24 mouse cellular contexts compared by ENCODE assay signal in the genomic region with DNA sequence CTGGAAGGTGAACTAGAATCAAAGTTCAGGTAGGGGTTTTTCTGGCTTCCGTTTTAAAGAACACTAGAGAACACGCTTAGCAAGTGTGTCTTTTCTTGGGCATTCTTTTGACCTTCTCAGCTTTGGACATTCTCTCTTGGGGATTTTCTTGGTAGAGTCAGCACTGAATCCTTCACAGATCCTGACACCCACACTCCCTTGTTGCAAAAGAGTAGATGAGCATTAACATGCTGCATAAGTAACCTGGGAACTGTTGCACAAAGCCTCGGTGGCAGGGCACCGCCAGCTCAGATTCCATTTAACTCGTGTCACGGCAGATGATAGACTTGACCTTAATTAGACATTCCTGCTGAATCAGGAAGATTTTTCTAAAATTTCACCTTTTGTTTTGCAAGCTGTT.
DNase-seq lines count a peak whose midpoint lies in the region; ATAC-seq lines count a peak whose summit lies in the region.
"Had no signal": no experiment of that assay in that cellular context is flagged by ENCODE, and none has a peak within 500 bp of the region (broad histone marks: within the 10 kb centered on the region; RNA-seq: fewer than 3 reads in every experiment).

No protein-coding gene starts in this region.

- no peak for DNase-seq in frontal cortex, postnatal 36 days (ENCODE audit: low spot score in 2 of 2)
- peak; percentile 35 for DNase-seq in Muller cell, postnatal 12 days (ENCODE audit: inconsistent ontology term)
- peak; percentile 96 for DNase-seq in fat pad, adult 2 months (ENCODE audit: extremely low read depth, low read depth, low spot score)
- DNase-seq in right cerebral cortex, postnatal 4 days = no peak
- DNase-seq in forebrain, embryonic 14.5 days (ENCODE audit: low spot score) = no peak
- DNase-seq: adrenal gland, adult 2 months; adrenal gland, postnatal 10 days; adrenal gland, postnatal 25 days; B cell, adult 2 months; cerebellum, adult 11-12 months; cerebellum, adult 2 months; cerebellum, adult 9-10 months; cerebellum, postnatal 10 days; cerebellum, postnatal 25 days; embryo, embryonic 11 days had no signal

- no peaks in the 10 kb centered on the region for H3K36me3 ChIP-seq in forebrain, embryonic 14.5 days (ENCODE audit: control insufficient read depth, insufficient read depth, low read length)
- H3K36me3 ChIP-seq: embryonic facial prominence, embryonic 13.5 days; embryonic facial prominence, embryonic 15.5 days; G1E had no signal

- no peaks in the 10 kb centered on the region for H3K4me1 ChIP-seq in forebrain, embryonic 14.5 days (ENCODE audit: control insufficient read depth, insufficient read depth, low read length)
- H3K4me1 ChIP-seq: embryonic facial prominence, embryonic 15.5 days; forebrain, embryonic 13.5 days had no signal

- H3K27me3 ChIP-seq in forebrain, embryonic 14.5 days (replicated peaks; ENCODE audit: control insufficient read depth, insufficient read depth, low read length) = no peaks in the 10 kb centered on the region
- H3K27me3 ChIP-seq: CH12.LX; embryonic facial prominence, embryonic 13.5 days; embryonic facial prominence, embryonic 15.5 days; forebrain, embryonic 13.5 days had no signal

- ATAC-seq in frontal cortex, adult (ENCODE audit: low TSS enrichment) = peak; percentile 86
- ATAC-seq in forebrain, embryonic 14.5 days = no peak
- ATAC-seq: CD4-positive, CD25-positive, alpha-beta regulatory T cell, adult 4 months; forebrain, embryonic 13.5 days; forebrain, embryonic 16.5 days had no signal

- H3K4me2 ChIP-seq in forebrain, embryonic 14.5 days (ENCODE audit: low read length) = no peak overlapping the region
- H3K4me2 ChIP-seq: embryonic facial prominence, embryonic 13.5 days; embryonic facial prominence, embryonic 15.5 days; forebrain, embryonic 13.5 days had no signal

- no peak overlapping the region for H3K27ac ChIP-seq in forebrain, embryonic 14.5 days (ENCODE audit: low read depth, low read length)
- H3K27ac ChIP-seq: embryonic facial prominence, embryonic 13.5 days; embryonic facial prominence, embryonic 15.5 days; forebrain, embryonic 13.5 days had no signal

- no peak overlapping the region for H3K9ac ChIP-seq in forebrain, embryonic 14.5 days (ENCODE audit: low read length)
- H3K9ac ChIP-seq: embryonic facial prominence, embryonic 13.5 days; embryonic facial prominence, embryonic 15.5 days; forebrain, embryonic 13.5 days had no signal

- 78% methylated on average over 6 of the region's 6 CpGs for WGBS in forebrain, embryonic 14.5 days

- H3K9me3 ChIP-seq in forebrain, embryonic 14.5 days (replicated peaks; ENCODE audit: control insufficient read depth, low read length) = no peaks in the 10 kb centered on the region
- H3K9me3 ChIP-seq: embryonic facial prominence, embryonic 13.5 days; embryonic facial prominence, embryonic 15.5 days; forebrain, embryonic 13.5 days had no signal

- H3K4me3 ChIP-seq in forebrain, embryonic 14.5 days (ENCODE audit: low read depth, low read length) = no peak overlapping the region
- H3K4me3 ChIP-seq: embryonic facial prominence, embryonic 13.5 days; embryonic facial prominence, embryonic 15.5 days; erythroblast, embryonic 14.5 days; forebrain, embryonic 13.5 days had no signal

Comparison
In these comparisons a context has a peak if more than half of its experiments do, and no peak if none do; other contexts are left out.
1. DNase-seq: peak in Muller cell, postnatal 12 days (single experiment) and fat pad, adult 2 months (single experiment); none in frontal cortex, postnatal 36 days (0 of 2), right cerebral cortex, postnatal 4 days (single experiment) and forebrain, embryonic 14.5 days (single experiment).